Mouse (Mus musculus) ES-Bruce4 (cell line): ENCODE measurements around the gene Gm26661. TPM values are rescaled to one million over a fixed set of nuclear protein-coding genes. Genes with fewer than 3 reads are reported as not detected.

Experiments
- H3K27ac ChIP-seq: 2 replicates; pipeline ENCODE4 v1.5.1; 2012; ENCODE audit warnings: low read length, inconsistent platforms; ENCODE audit not compliant: insufficient read depth
- H3K27me3 ChIP-seq: 2 replicates; pipeline ENCODE4 v1.6.1; 2012; ENCODE audit warnings: mild to moderate bottlenecking, low read length, inconsistent platforms; ENCODE audit not compliant: control insufficient read depth, poor library complexity, insufficient read depth, severe bottlenecking
- H3K36me3 ChIP-seq: 2 replicates; pipeline ENCODE4 v1.6.1; 2012; ENCODE audit warnings: inconsistent platforms, mild to moderate bottlenecking, low read length, moderate library complexity; ENCODE audit not compliant: control insufficient read depth, poor library complexity, insufficient read depth, severe bottlenecking
- H3K4me1 ChIP-seq: one replicate; pipeline ENCODE4 v1.8.1; 2011; ENCODE audit warnings: low read length; ENCODE audit not compliant: control insufficient read depth, insufficient read depth
- H3K4me3 ChIP-seq: 2 replicates; pipeline ENCODE4 v1.5.1; 2011; ENCODE audit warnings: low read depth, mild to moderate bottlenecking, low read length
- H3K9ac ChIP-seq: 2 replicates; pipeline ENCODE4 v1.6.1; 2012; ENCODE audit warnings: low read depth, mild to moderate bottlenecking, inconsistent platforms; ENCODE audit not compliant: poor library complexity, severe bottlenecking
- H3K9me3 ChIP-seq: replicated peaks from 2 replicates; pipeline ENCODE4 v1.6.1; 2012; ENCODE audit warnings: mild to moderate bottlenecking, low read length, inconsistent platforms; ENCODE audit not compliant: control insufficient read depth, poor library complexity, insufficient read depth, severe bottlenecking
- CTCF ChIP-seq: IDR thresholded peaks from one replicate; pipeline ENCODE4 v1.8.1; 2011; ENCODE audit warnings: low read depth, low read length
- EP300 ChIP-seq: IDR thresholded peaks from 2 replicates; pipeline ENCODE4 v1.6.1; 2011; ENCODE audit warnings: low read depth, low read length; ENCODE audit not compliant: insufficient read depth
- POLR2A ChIP-seq: IDR thresholded peaks from one replicate; pipeline ENCODE4 v1.8.1; 2011; ENCODE audit warnings: low read length; ENCODE audit not compliant: insufficient read depth
- polyA plus RNA-seq: library from polyadenylated mRNA; stranded (reverse); fragments of >200 nt; gene quantifications from 2 replicates; pipeline ENCODE4 v1.2.4, GENCODE M21; 2011; ENCODE audit warnings: low read depth; ENCODE audit not compliant: missing spikeins, insufficient read depth, insufficient read length

The Gm26661 gene
- polyA plus RNA-seq, result not detected in 2 replicates

GRCm38 (mm10) chr14:7791532-7792159 is at the start of gene Gm26661:
Gene Gm26661 (plus strand): TSS chr14:7791587.
- Histone ChIP-seq H3K4me1 (no peaks in the 10 kb centered on the region), H3K9ac (no peak within 1 kb of the TSS), H3K9me3 (no peaks in the 10 kb centered on the region), H3K27ac (peak within 1 kb of the TSS; percentile 2; the same call in 1 of the 2 replicates), H3K27me3 (no peaks in the 10 kb centered on the region), H3K36me3 (no peaks in the 10 kb centered on the region), H3K4me3 (peak within 1 kb of the TSS; percentile 58)
- peak; percentile 24 for TF ChIP-seq CTCF
- TF ChIP-seq EP300, result no peak
- no peak for TF ChIP-seq POLR2A

- no peak for TF ChIP-seq POLR2A
- peak; percentile 37 for TF ChIP-seq CTCF
- Histone ChIP-seq H3K9me3 (no peaks in the 10 kb centered on the region), H3K4me3 (no peak overlapping the region), H3K4me1 (no peaks in the 10 kb centered on the region), H3K27ac (no peak overlapping the region), H3K36me3 (no peaks in the 10 kb centered on the region), H3K9ac (no peak overlapping the region), H3K27me3 (no peaks in the 10 kb centered on the region)
Observed at GRCm38 (mm10) chr14:7748944-7749763, 42.2 kb upstream of the Gm26661 start.

GRCm38 (mm10) chr14:7749764-7750089 is 41.7 kb upstream of the Gm26661 start:
- Histone ChIP-seq H3K27ac (no peak overlapping the region), H3K27me3 (no peaks in the 10 kb centered on the region), H3K4me1 (no peaks in the 10 kb centered on the region), H3K4me3 (no peak overlapping the region), H3K9ac (no peak overlapping the region), H3K9me3 (no peaks in the 10 kb centered on the region), H3K36me3 (no peaks in the 10 kb centered on the region)
- no peak for TF ChIP-seq POLR2A

- Histone ChIP-seq H3K9me3 (no peaks in the 10 kb centered on the region), H3K9ac (no peak overlapping the region), H3K4me3 (no peak overlapping the region), H3K27ac (no peak overlapping the region), H3K27me3 (no peaks in the 10 kb centered on the region), H3K36me3 (no peaks in the 10 kb centered on the region), H3K4me1 (no peaks in the 10 kb centered on the region)
- peak; percentile 99 for TF ChIP-seq CTCF
- TF ChIP-seq POLR2A, result no peak
Observed at GRCm38 (mm10) chr14:7765569-7766314, 25.6 kb upstream of the Gm26661 start.

- Histone ChIP-seq H3K4me1 (no peaks in the 10 kb centered on the region), H3K27ac (no peak overlapping the region), H3K4me3 (peak overlapping the region; percentile 55), H3K9ac (0 out of 2 replicates have a peak overlapping the region, but pooled peaks have one; percentile 2), H3K27me3 (no peaks in the 10 kb centered on the region), H3K36me3 (no peaks in the 10 kb centered on the region), H3K9me3 (no peaks in the 10 kb centered on the region)
- TF ChIP-seq POLR2A (peak; percentile 13), EP300 (0 out of 2 replicates have a peak, but pooled peaks have one; percentile 25), CTCF (no peak)
Observed at GRCm38 (mm10) chr14:7773714-7774389, 17.5 kb upstream of the Gm26661 start.
